Mouse (Mus musculus) cerebellum, adult 2 months (tissue): ENCODE results near the gene Ttc23l.

ENCODE experiments used
- CTCF ChIP-seq: fragments of 200-500 bp; IDR thresholded peaks from 2 replicates; pipeline ENCODE4 v1.5.1; 2011; ENCODE audit warnings: low read depth, mild to moderate bottlenecking, control low read depth, low read length, moderate library complexity, borderline replicate concordance; ENCODE audit not compliant: insufficient read depth
- POLR2A ChIP-seq: fragments of 200-500 bp; IDR thresholded peaks from 2 replicates; pipeline ENCODE4 v1.6.1; 2011; ENCODE audit warnings: low read length, control low read depth, borderline replicate concordance; ENCODE audit not compliant: insufficient read depth

DNA sequence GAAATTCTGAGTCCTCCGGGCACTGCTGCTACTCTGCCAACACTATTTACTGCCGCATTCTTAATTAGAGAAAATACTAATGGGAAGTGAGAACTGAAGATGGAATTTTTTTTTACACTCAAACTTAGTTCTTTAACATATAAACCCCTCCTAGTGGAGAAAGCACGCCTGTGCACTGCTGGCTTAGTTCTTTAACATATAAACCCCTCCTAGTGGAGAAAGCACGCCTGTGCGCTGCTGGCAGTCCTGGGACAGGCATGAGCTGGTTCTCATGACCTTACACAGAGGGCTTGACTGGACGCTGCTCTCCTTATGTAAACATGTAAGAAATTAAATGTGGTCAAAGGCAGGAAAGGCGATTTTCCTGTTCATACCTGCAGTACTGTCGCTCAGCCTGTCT lies 24.9 kb upstream of the Ttc23l start:
- TF ChIP-seq CTCF (peak; percentile 30; the same call in 1 of the 2 replicates), POLR2A (no peak)
